Mouse (Mus musculus) bone marrow macrophage, adult 2 months (primary cell): ENCODE data around the gene Cand1. TPM values are rescaled to one million over a fixed set of nuclear protein-coding genes. Genes with fewer than 3 reads are reported as not detected.

ENCODE experiments used
- H3K27ac ChIP-seq: 2 replicates; pipeline ENCODE4 v1.5.1; 2012; ENCODE audit warnings: low read depth, low read length; ENCODE audit not compliant: insufficient read depth
- H3K4me1 ChIP-seq: 2 replicates; pipeline ENCODE4 v1.6.1; 2012; ENCODE audit warnings: low read length; ENCODE audit not compliant: control insufficient read depth, insufficient read depth
- H3K4me3 ChIP-seq: 2 replicates; pipeline ENCODE4 v1.5.1; 2012; ENCODE audit warnings: mild to moderate bottlenecking, low read length, moderate library complexity; ENCODE audit not compliant: insufficient read depth
- CTCF ChIP-seq: IDR thresholded peaks from 2 replicates; pipeline ENCODE4 v1.5.1; 2012; ENCODE audit warnings: low read depth, mild to moderate bottlenecking, low read length, moderate library complexity
- POLR2A ChIP-seq: IDR thresholded peaks from 2 replicates; pipeline ENCODE4 v1.6.1; 2012; ENCODE audit warnings: mild to moderate bottlenecking, low read depth, low read length, borderline replicate concordance
- polyA plus RNA-seq: library from polyadenylated mRNA; stranded (reverse); fragments of >200 nt; gene quantifications from 2 replicates; pipeline ENCODE4 v1.2.4, GENCODE M21; 2012; ENCODE audit not compliant: missing spikeins, insufficient read depth, insufficient read length

The Cand1 gene
- polyA plus RNA-seq, 1 experiment, result 35.9 TPM

- Histone ChIP-seq H3K27ac (no peak overlapping the region), H3K4me3 (no peak overlapping the region), H3K4me1 (no peaks in the 10 kb centered on the region)
- no peak for TF ChIP-seq CTCF
- no peak for TF ChIP-seq POLR2A
Measured at GRCm38 (mm10) chr10:119187720-119188119, 52.1 kb downstream of the Cand1 start.

- TF ChIP-seq CTCF (no peak), POLR2A (no peak)
Measured at GRCm38 (mm10) chr10:119169656-119170055, 70.2 kb downstream of the Cand1 start.

GRCm38 (mm10) chr10:119169237-119169636, 70.6 kb downstream of the Cand1 start:
- no peaks in the 10 kb centered on the region for H3K4me1 ChIP-seq
- H3K27ac ChIP-seq, result no peak overlapping the region
- H3K4me3 ChIP-seq, result no peak overlapping the region
- no peak for TF ChIP-seq POLR2A
- TF ChIP-seq CTCF, result no peak

More at GRCm38 (mm10) chr10:119169656-119170055, 70.2 kb downstream of the Cand1 start:
- no peaks in the 10 kb centered on the region for H3K4me1 ChIP-seq
- no peak overlapping the region for H3K27ac ChIP-seq
- H3K4me3 ChIP-seq, result no peak overlapping the region

GRCm38 (mm10) chr10:119168791-119169190, 71.1 kb downstream of the Cand1 start:
- H3K27ac ChIP-seq, result no peak overlapping the region
- no peak overlapping the region for H3K4me3 ChIP-seq
- TF ChIP-seq CTCF (no peak), POLR2A (no peak)
- no peaks in the 10 kb centered on the region for H3K4me1 ChIP-seq

GRCm38 (mm10) chr10:119167858-119168257, 72.0 kb downstream of the Cand1 start:
- no peak overlapping the region for H3K27ac ChIP-seq
- TF ChIP-seq POLR2A (no peak), CTCF (no peak)
- H3K4me1 ChIP-seq, result no peaks in the 10 kb centered on the region
- no peak overlapping the region for H3K4me3 ChIP-seq

- H3K27ac ChIP-seq, result no peak overlapping the region
- no peak overlapping the region for H3K4me3 ChIP-seq
- TF ChIP-seq CTCF (no peak), POLR2A (no peak)
- H3K4me1 ChIP-seq, result no peaks in the 10 kb centered on the region
Measured at GRCm38 (mm10) chr10:119165051-119165450, 74.8 kb downstream of the Cand1 start.

- Histone ChIP-seq H3K4me3 (no peak overlapping the region), H3K4me1 (no peaks in the 10 kb centered on the region), H3K27ac (no peak overlapping the region)
- TF ChIP-seq POLR2A (no peak), CTCF (no peak)
Measured at GRCm38 (mm10) chr10:119161820-119162382, 78.0 kb downstream of the Cand1 start.

GRCm38 (mm10) chr10:119160161-119160560, 79.7 kb downstream of the Cand1 start:
- Histone ChIP-seq H3K4me3 (no peak overlapping the region), H3K4me1 (no peaks in the 10 kb centered on the region), H3K27ac (no peak overlapping the region)
- no peak for TF ChIP-seq CTCF
- TF ChIP-seq POLR2A, result no peak

GRCm38 (mm10) chr10:119149261-119149660, 90.6 kb downstream of the Cand1 start:
- Histone ChIP-seq H3K4me3 (no peak overlapping the region), H3K4me1 (no peaks in the 10 kb centered on the region), H3K27ac (no peak overlapping the region)
- no peak for TF ChIP-seq CTCF
- no peak for TF ChIP-seq POLR2A

Other genes with a start within 250 kb of the Cand1 start
- not detected in 2 replicates for gene Grip1, start 213.8 kb upstream of the Cand1 start, polyA plus RNA-seq